Mouse (Mus musculus): ENCODE measurements around the gene Hspb7. TPM values are rescaled to one million over a fixed set of nuclear protein-coding genes. Genes with fewer than 3 reads are reported as not detected.

The Hspb7 gene
- total and polyA plus RNA-seq, 3 experiments = not detected

DNA sequence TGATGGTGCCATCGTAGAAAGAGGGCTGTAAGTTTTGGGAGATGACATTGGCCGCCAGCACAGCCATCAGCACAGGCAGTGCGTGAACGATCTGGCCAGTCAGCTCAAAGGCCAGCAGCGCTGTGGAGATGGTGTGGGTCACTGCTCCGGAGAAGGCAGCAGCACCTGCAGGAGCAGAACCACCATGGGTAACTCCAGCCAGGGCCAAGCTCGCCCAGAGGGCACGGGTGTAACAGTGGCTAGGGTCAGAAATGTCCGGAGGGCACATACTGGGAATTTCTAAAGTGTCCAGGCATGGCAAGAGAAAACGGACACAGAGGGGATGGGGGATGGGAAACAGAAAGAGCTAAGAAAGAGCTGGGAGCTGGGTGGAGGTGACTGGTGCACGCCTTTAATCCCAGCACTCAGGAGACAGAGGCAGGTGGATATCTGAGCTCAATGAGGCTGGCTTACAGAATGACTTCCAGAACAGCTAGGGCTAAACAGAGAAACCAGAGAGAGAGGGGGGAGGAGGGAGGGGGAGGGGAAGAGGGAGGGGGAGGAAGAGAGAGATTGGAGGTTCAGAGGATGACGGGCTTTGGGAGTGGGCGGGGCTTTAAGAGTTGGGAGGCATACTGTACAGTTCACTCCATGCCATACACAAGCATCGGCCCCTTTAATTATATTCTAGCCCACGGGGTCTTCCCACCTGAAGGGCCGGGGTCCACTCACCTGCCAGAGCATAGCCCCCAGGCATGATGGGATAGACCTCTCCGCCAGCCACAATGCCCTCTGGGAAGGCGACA is 31.0 kb upstream of the Hspb7 start:
- Histone ChIP-seq H3K79me2 (ENCODE audit: control insufficient read depth, insufficient read depth, low read length, poor library complexity) (no peaks in the 10 kb centered on the region), H3K36me3 (ENCODE audit: control insufficient read depth in 1 of 2, insufficient read depth in 2 of 2, low read length in 2 of 2) (no peaks in the 10 kb centered on the region), H3K9ac (ENCODE audit: control insufficient read depth, low read depth, low read length, poor library complexity, severe bottlenecking) (no peak overlapping the region), H3K4me3 (ENCODE audit: control insufficient read depth in 1 of 2, insufficient read depth in 1 of 2, low read depth in 2 of 2, low read length in 2 of 2) (no peak overlapping the region), H3K9me3 (replicated peaks; ENCODE audit: insufficient read depth, low read length) (no peaks in the 10 kb centered on the region), H3K4me1 (ENCODE audit: control insufficient read depth in 1 of 2, insufficient read depth in 2 of 2, low read length in 2 of 2) (no peaks in the 10 kb centered on the region), H3K27ac (ENCODE audit: control insufficient read depth, low read depth, low read length) (no peak overlapping the region), H3K27me3 (ENCODE audit: control insufficient read depth in 1 of 2, insufficient read depth in 2 of 2, low read length in 2 of 2) (peaks cover 0 to 4% of the 10 kb centered on the region in 2 experiments; a peak in 3 of 4 replicates)
- DNase-seq (ENCODE audit: low read depth, low spot score) = no peak
- TF ChIP-seq SMC3 (IDR thresholded peaks at IDR 0.05; ENCODE audit: low read depth, low read length) (no peak), MAX (IDR thresholded peaks at IDR 0.05; ENCODE audit: low read length) (no peak), JUND (IDR thresholded peaks at IDR 0.05; ENCODE audit: low read depth, low read length) (no peak), ZKSCAN1 (IDR thresholded peaks at IDR 0.05; ENCODE audit: low read depth, low read length) (no peak), SIN3A (IDR thresholded peaks at IDR 0.05; ENCODE audit: low read length) (no peak), KAT2A (conservative IDR thresholded peaks at IDR 0.05; ENCODE audit: low read depth, low read length) (no peak), USF2 (IDR thresholded peaks at IDR 0.05; ENCODE audit: borderline replicate concordance in 1 of 2, insufficient read depth in 1 of 2, low read depth in 1 of 2, low read length in 2 of 2) (no peak)

DNA sequence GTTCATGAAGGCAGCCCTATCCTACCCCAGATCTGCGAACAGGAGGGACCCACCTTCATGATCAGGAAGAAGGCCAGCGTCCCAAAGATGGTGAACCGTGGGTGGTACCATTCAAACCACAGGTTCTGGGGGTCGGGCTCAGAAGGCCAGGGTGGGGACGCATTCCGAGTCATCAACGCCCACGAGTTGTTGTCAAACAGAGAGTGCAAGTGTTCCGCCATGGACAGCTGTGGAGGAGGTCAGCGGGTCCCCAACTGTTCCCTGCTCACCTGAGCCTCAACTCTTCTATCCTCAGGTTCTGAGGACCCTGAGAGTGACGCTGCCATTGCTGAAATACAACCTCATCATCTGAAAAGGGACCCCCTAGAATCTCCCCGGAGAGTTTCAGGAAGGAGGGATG is 29.3 kb upstream of the Hspb7 start:
- Histone ChIP-seq H3K4me3 (ENCODE audit: control insufficient read depth in 1 of 2, insufficient read depth in 1 of 2, low read depth in 2 of 2, low read length in 2 of 2) (no peak overlapping the region), H3K79me2 (ENCODE audit: control insufficient read depth, insufficient read depth, low read length, poor library complexity) (no peaks in the 10 kb centered on the region), H3K27ac (ENCODE audit: control insufficient read depth, low read depth, low read length) (no peak overlapping the region), H3K27me3 (ENCODE audit: control insufficient read depth in 1 of 2, insufficient read depth in 2 of 2, low read length in 2 of 2) (peaks cover 0 to 6% of the 10 kb centered on the region in 2 experiments; a peak in 3 of 4 replicates), H3K9me3 (replicated peaks; ENCODE audit: insufficient read depth, low read length) (no peaks in the 10 kb centered on the region), H3K4me1 (ENCODE audit: control insufficient read depth in 1 of 2, insufficient read depth in 2 of 2, low read length in 2 of 2) (no peaks in the 10 kb centered on the region), H3K36me3 (ENCODE audit: control insufficient read depth in 1 of 2, insufficient read depth in 2 of 2, low read length in 2 of 2) (no peaks in the 10 kb centered on the region), H3K9ac (ENCODE audit: control insufficient read depth, low read depth, low read length, poor library complexity, severe bottlenecking) (no peak overlapping the region)
- DNase-seq (ENCODE audit: low read depth, low spot score) = no peak
- TF ChIP-seq MAX (IDR thresholded peaks at IDR 0.05; ENCODE audit: low read length) (no peak), NELFE (IDR thresholded peaks at IDR 0.05; ENCODE audit: low read depth, low read length) (no peak), MAFK (IDR thresholded peaks at IDR 0.05; ENCODE audit: borderline replicate concordance, low read depth, low read length) (no peak), ETS1 (IDR thresholded peaks at IDR 0.05; ENCODE audit: low read depth, low read length) (no peak), EP300 (IDR thresholded peaks at IDR 0.05; ENCODE audit: low read depth in 1 of 2, low read length in 2 of 2) (no peak)

DNA sequence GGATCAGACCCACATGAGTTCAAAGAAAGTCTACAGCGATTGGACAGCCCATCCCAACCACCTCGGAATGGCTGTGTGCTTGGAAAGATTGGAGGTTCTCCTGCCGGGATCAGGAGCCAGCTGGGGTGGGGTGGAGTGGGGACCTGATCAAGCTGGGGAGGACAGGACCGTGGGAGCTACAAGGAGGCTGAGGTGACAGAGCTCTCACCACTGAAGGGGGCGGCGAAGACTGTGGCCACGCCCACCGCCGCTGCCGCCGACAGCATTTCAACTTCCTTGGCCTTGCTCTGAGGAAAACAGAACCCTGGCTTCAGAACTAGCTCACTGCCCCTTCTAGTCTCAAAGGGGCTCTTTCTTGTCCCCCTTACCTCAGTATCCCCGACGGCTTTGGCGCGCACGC is 25.8 kb upstream of the Hspb7 start:
- no peaks in the 10 kb centered on the region for H3K9me3 ChIP-seq (replicated peaks; ENCODE audit: insufficient read depth, low read length)
- H3K79me2 ChIP-seq (ENCODE audit: control insufficient read depth, insufficient read depth, low read length, poor library complexity) = no peaks in the 10 kb centered on the region
- TF ChIP-seq MAZ (IDR thresholded peaks at IDR 0.05; ENCODE audit: low read depth, low read length) (no peak), ZMIZ1 (IDR thresholded peaks at IDR 0.05; ENCODE audit: low read depth, low read length) (no peak), ETS1 (IDR thresholded peaks at IDR 0.05; ENCODE audit: low read depth, low read length) (no peak), UBTF (IDR thresholded peaks at IDR 0.05; ENCODE audit: borderline replicate concordance, insufficient read depth, low read depth, low read length) (no peak), EP300 (IDR thresholded peaks at IDR 0.05; ENCODE audit: low read depth in 1 of 2, low read length in 2 of 2) (no peak), POLR2AphosphoS5 (IDR thresholded peaks at IDR 0.05; ENCODE audit: borderline replicate concordance, low read depth, low read length) (no peak), ZNF384 (IDR thresholded peaks at IDR 0.05; ENCODE audit: low read depth, low read length) (no peak), MAX (IDR thresholded peaks at IDR 0.05; ENCODE audit: low read length) (no peak), RCOR1 (IDR thresholded peaks at IDR 0.05; ENCODE audit: low read depth, low read length) (no peak), MAFK (IDR thresholded peaks at IDR 0.05; ENCODE audit: borderline replicate concordance, low read depth, low read length) (no peak), E2F4 (IDR thresholded peaks at IDR 0.05; ENCODE audit: borderline replicate concordance, low read depth, low read length) (no peak)
- H3K4me3 ChIP-seq (ENCODE audit: control insufficient read depth in 1 of 2, insufficient read depth in 1 of 2, low read depth in 2 of 2, low read length in 2 of 2) = no peak overlapping the region
- DNase-seq (ENCODE audit: low read depth, low spot score) = no peak
- no peak overlapping the region for H3K9ac ChIP-seq (ENCODE audit: control insufficient read depth, low read depth, low read length, poor library complexity, severe bottlenecking)
- H3K27me3 ChIP-seq (ENCODE audit: control insufficient read depth in 1 of 2, insufficient read depth in 2 of 2, low read length in 2 of 2) = peaks cover 0 to 7% of the 10 kb centered on the region in 2 experiments; a peak in 3 of 4 replicates
- H3K27ac ChIP-seq (ENCODE audit: control insufficient read depth, low read depth, low read length) = no peak overlapping the region
- H3K36me3 ChIP-seq (ENCODE audit: control insufficient read depth in 1 of 2, insufficient read depth in 2 of 2, low read length in 2 of 2) = no peaks in the 10 kb centered on the region
- H3K4me1 ChIP-seq (ENCODE audit: control insufficient read depth in 1 of 2, insufficient read depth in 2 of 2, low read length in 2 of 2) = no peaks in the 10 kb centered on the region

All from MEL (cell line).